Mouse (Mus musculus) heart, postnatal 36 days (tissue): Measurements from ENCODE around the gene Mta1. TPM values are rescaled to one million over a fixed set of nuclear protein-coding genes. Genes with fewer than 3 reads are reported as not detected.

Experiments used
- DNase-seq, 2 experiments: peaks; one replicate each; pipeline ENCODE4 v3.0.0; 2021 to 2022
- intact Hi-C: fragments of 180-260 bp; cut with DNase I; formaldehyde crosslinking; loops from one replicate; pipeline ENCODE4 v1.15.1; 2025
- microRNA-seq, 2 experiments: library from miRNA; unstranded; fragments of <30 nt; microRNA quantifications; one replicate each; pipeline ENCODE4 v1.2.0; 2021; ENCODE audit warnings: borderline number of aligned reads in 2 of 2
- total RNA-seq, 2 experiments: library from RNA; stranded (reverse); gene quantifications; 2 replicates each; pipeline ENCODE4 v1.2.3; 2021

Mta1 gene
- total RNA-seq, 2 experiments from 2014 or later, result 48.7 to 56.4 TPM

GRCm38 (mm10) chr12:113157971-113158370, 59.9 kb downstream of the Mta1 start:
- DNase-seq, result no peak
- intact Hi-C loops, result loop anchor here (2.0 kb wide), 1 partner anchor 149 kb away; no protein-coding TSS in a partner anchor

GRCm38 (mm10) chr12:113163561-113164006, 65.5 kb downstream of the Mta1 start:
- DNase-seq, result no peak

GRCm38 (mm10) chr12:113168031-113168536, 70.0 kb downstream of the Mta1 start:
- intact Hi-C loops, result no loop called here
- DNase-seq, result no peak

More at GRCm38 (mm10) chr12:113163561-113164006, 65.5 kb downstream of the Mta1 start:
- intact Hi-C loops, result no loop called here

GRCm38 (mm10) chr12:113176960-113177725, 79.1 kb downstream of the Mta1 start:
- intact Hi-C loops, result no loop called here

GRCm38 (mm10) chr12:113181020-113181419, 82.9 kb downstream of the Mta1 start:
- no peak for DNase-seq
- intact Hi-C loops, result no loop called here

More at GRCm38 (mm10) chr12:113176960-113177725, 79.1 kb downstream of the Mta1 start:
- DNase-seq, result no peak

- intact Hi-C loops, result no loop called here
- DNase-seq, result no peak
These were observed 86.9 kb downstream of the Mta1 start for GRCm38 (mm10) chr12:113184945-113185344.

GRCm38 (mm10) chr12:113185442-113186291, 87.6 kb downstream of the Mta1 start, which contains the start of gene Tmem121:
TSS of gene Tmem121 (plus strand) at chr12:113185930.
- no peak for DNase-seq
- intact Hi-C loops, result no loop called here

- intact Hi-C loops, result no loop called here
- DNase-seq, result no peak
These were observed 88.4 kb downstream of the Mta1 start for GRCm38 (mm10) chr12:113186326-113187010.

Small RNAs within 50 kb of the gene (microRNA-seq; reads per million reads assigned to microRNA genes)
- 0 reads per million in 2 experiments for gene Gm44471

Other genes starting within 250 kb of the Mta1 start
- under 1 TPM; 0.19 TPM for gene Gpr132, start 230.1 kb upstream of the Mta1 start, total RNA-seq
- 10 to 100 TPM; 24.4 to 28.4 TPM for gene Jag2, start 168.5 kb upstream of the Mta1 start, total RNA-seq
- gene Nudt14, start 156.2 kb upstream of the Mta1 start, total RNA-seq, result 10 to 100 TPM in 1 of 2 experiments, 1 to 10 TPM in 1; 5.6 to 10.6 TPM
- gene Btbd6, start 121.8 kb upstream of the Mta1 start, total RNA-seq, result 10 to 100 TPM; 24.3 to 24.7 TPM
- gene Brf1, start 97.6 kb upstream of the Mta1 start, total RNA-seq, result 10 to 100 TPM; 24.5 to 25.3 TPM
- 10 to 100 TPM; 32.5 to 38.9 TPM for gene Pacs2, start 83.8 kb upstream of the Mta1 start, total RNA-seq
- not detected for gene Tex22, start 23.8 kb upstream of the Mta1 start, total RNA-seq
- 1,000 to 10,000 TPM; 1,482 to 1,552 TPM for gene Crip2, start 42.0 kb downstream of the Mta1 start, total RNA-seq
- gene Crip1, start 48.0 kb downstream of the Mta1 start, total RNA-seq, result 100 to 1,000 TPM; 190 to 198 TPM
- under 1 TPM; 0.19 to 0.49 TPM for gene Tedc1, start 58.1 kb downstream of the Mta1 start, total RNA-seq
- not detected for gene Tmem121, start 87.7 kb downstream of the Mta1 start, total RNA-seq